Mouse (Mus musculus) erythroblast, embryonic 14.5 days (primary cell): ENCODE results near the gene Gm3488.
"Not testable (repeated sequence)": the region's sequence is repeated elsewhere in the genome, so short reads cannot be mapped to it uniquely, and the experiment has no call there.

Experiments
- GATA1 ChIP-seq: IDR thresholded peaks from 2 replicates; pipeline ENCODE4 v1.6.1; 2012; ENCODE audit warnings: low read length, inconsistent platforms, mixed read lengths
- TAL1 ChIP-seq: IDR thresholded peaks from 3 replicates; pipeline ENCODE4 v1.6.1; 2012; ENCODE audit warnings: low read length, inconsistent platforms, mixed read lengths

GRCm38 (mm10) chr14:5483907-5484306, 17.6 kb upstream of the Gm3488 start, which contains the start of gene Gm3187:
- TF ChIP-seq GATA1, TAL1: not testable (repeated sequence)
